8 mouse cellular contexts compared by ENCODE assay signal in the genomic region with DNA sequence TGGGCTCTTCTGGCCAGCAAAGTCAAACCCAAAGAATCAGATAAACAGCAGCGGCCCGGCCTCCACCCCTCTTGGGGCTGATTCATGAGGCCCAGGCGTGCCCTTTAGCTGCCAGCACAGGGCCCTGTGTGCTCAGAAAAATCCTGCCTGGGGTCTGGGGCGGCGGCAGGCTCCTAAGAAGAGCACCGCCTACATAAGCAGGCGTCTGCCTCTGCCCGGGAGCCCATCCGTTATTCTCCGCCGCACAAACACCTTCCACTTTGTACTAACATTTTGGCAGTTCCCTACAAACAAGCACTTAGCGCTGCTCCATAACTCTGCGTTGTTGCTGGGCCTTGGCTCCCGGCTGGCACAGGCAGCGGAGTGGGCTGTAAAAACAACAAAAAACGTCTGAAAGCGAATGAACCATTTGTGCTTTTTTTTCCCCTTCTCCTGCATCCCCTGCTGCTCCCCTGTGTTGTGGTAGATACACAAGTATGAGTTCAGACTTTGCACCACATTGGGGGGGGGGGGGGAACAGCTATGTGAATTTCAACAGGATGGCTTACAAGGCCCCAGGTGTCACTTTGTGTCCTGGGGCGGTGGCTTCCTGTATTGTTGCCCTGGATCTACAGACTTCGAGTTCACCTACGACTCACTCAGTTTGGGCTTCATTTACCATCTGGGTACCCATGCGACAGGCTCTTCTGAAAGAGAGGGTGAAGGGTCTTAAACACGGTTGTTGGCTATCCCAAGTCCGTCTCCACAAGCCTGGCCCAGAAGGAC.
DNase-seq lines count a peak whose midpoint lies in the region; ATAC-seq lines count a peak whose summit lies in the region.

No protein-coding gene starts in this region.

- no peak for DNase-seq in heart, postnatal 4 days
- peak; percentile 33 for DNase-seq in neural tube, embryonic 10.5 days (ENCODE audit: extremely low spot score, low spot score)
- no peak for DNase-seq in adrenal gland, postnatal 25 days
- no peak for DNase-seq in cerebellum, postnatal 4 days (ENCODE audit: low spot score in 2 of 2)
- no peak for DNase-seq in spleen, adult 18-20 months

- WGBS in heart, embryonic 12.5 days = 44% methylated on average over 23 of the region's 23 CpGs
- 50% methylated on average over 23 of the region's 23 CpGs for WGBS in midbrain, embryonic 16.5 days
- WGBS in midbrain, embryonic 15.5 days = 48% methylated on average over 23 of the region's 23 CpGs

- H3K9me3 ChIP-seq in heart, embryonic 12.5 days (replicated peaks) = no peaks in the 10 kb centered on the region
- no peaks in the 10 kb centered on the region for H3K9me3 ChIP-seq in midbrain, embryonic 16.5 days (replicated peaks; ENCODE audit: control insufficient read depth, low read length, poor library complexity, severe bottlenecking)
- no peaks in the 10 kb centered on the region for H3K9me3 ChIP-seq in midbrain, embryonic 15.5 days

- H3K4me3 ChIP-seq in heart, embryonic 12.5 days = no peak overlapping the region
- H3K4me3 ChIP-seq in midbrain, embryonic 16.5 days (ENCODE audit: low read depth, low read length) = no peak overlapping the region
- H3K4me3 ChIP-seq in midbrain, embryonic 15.5 days = no peak overlapping the region

- no peaks in the 10 kb centered on the region for H3K27me3 ChIP-seq in heart, embryonic 12.5 days (replicated peaks)
- no peaks in the 10 kb centered on the region for H3K27me3 ChIP-seq in midbrain, embryonic 16.5 days (ENCODE audit: control insufficient read depth, insufficient read depth, low read depth, low read length)
- H3K27me3 ChIP-seq in midbrain, embryonic 15.5 days (replicated peaks) = no peaks in the 10 kb centered on the region

- no peaks in the 10 kb centered on the region for H3K36me3 ChIP-seq in heart, embryonic 12.5 days
- H3K36me3 ChIP-seq in midbrain, embryonic 16.5 days (ENCODE audit: control insufficient read depth, insufficient read depth, low read length) = no peaks in the 10 kb centered on the region
- no peaks in the 10 kb centered on the region for H3K36me3 ChIP-seq in midbrain, embryonic 15.5 days (replicated peaks)

- H3K4me1 ChIP-seq in heart, embryonic 12.5 days (replicated peaks) = peaks cover 32% of the 10 kb centered on the region
- H3K4me1 ChIP-seq in midbrain, embryonic 16.5 days (ENCODE audit: control insufficient read depth, insufficient read depth, low read length) = peaks cover 3% of the 10 kb centered on the region; the same call in 1 of the 2 replicates
- peaks cover 5% of the 10 kb centered on the region for H3K4me1 ChIP-seq in midbrain, embryonic 15.5 days

- H3K27ac ChIP-seq in heart, embryonic 12.5 days (ENCODE audit: poor library complexity, severe bottlenecking) = no peak overlapping the region
- no peak overlapping the region for H3K27ac ChIP-seq in midbrain, embryonic 16.5 days (ENCODE audit: low read length)
- H3K27ac ChIP-seq in midbrain, embryonic 15.5 days = no peak overlapping the region

- ATAC-seq in heart, embryonic 12.5 days (ENCODE audit: insufficient number of reproducible peaks, low FRiP score) = no peak
- no peak for ATAC-seq in midbrain, embryonic 16.5 days
- no peak for ATAC-seq in midbrain, embryonic 15.5 days (replicated peaks)

- peak overlapping the region; percentile 3; the same call in 1 of the 2 replicates for H3K4me2 ChIP-seq in heart, embryonic 12.5 days
- H3K4me2 ChIP-seq in midbrain, embryonic 16.5 days (ENCODE audit: low read length) = no peak overlapping the region
- no peak overlapping the region for H3K4me2 ChIP-seq in midbrain, embryonic 15.5 days

- H3K9ac ChIP-seq in heart, embryonic 12.5 days = no peak overlapping the region
- 0 out of 2 replicates have a peak overlapping the region, but pooled peaks have one; percentile 16 for H3K9ac ChIP-seq in midbrain, embryonic 16.5 days (ENCODE audit: low read depth, low read length)
- no peak overlapping the region for H3K9ac ChIP-seq in midbrain, embryonic 15.5 days
